In the genomic region with DNA sequence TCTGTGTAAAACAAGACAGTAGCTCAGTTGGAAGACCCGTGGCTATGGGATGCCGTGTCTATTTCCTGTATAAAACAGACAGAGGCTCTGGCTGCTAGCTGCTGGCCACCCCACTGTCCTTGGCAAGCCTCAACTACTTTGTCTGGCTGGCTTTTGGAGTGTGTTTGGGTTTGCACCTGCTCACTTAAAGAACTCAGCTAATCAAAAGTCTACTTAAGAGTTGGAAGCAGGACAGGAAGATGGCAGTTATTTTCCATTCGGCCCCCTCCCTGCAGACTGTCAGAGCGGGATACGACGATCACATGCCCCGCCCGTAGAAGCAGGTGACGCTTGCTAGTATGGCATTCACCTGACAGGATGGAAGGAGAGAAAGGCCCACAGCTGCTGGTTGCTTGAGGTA, we compare ENCODE assay signal across 15 mouse cellular contexts. TPM values are rescaled to one million over a fixed set of nuclear protein-coding genes. Genes with fewer than 3 reads are reported as not detected.
DNase-seq lines count a peak whose midpoint lies in the region; ATAC-seq and TF ChIP-seq lines count a peak whose summit lies in the region.
"Had no signal": no experiment of that assay in that cellular context is flagged by ENCODE, and none has a peak within 500 bp of the region (broad histone marks: within the 10 kb centered on the region; RNA-seq: fewer than 3 reads in every experiment).

No protein-coding gene starts in this region.

- no peaks in the 10 kb centered on the region for H3K27me3 ChIP-seq in kidney, embryonic 15.5 days
- H3K27me3 ChIP-seq: limb, embryonic 13.5 days; midbrain, embryonic 12.5 days; neural tube, embryonic 13.5 days had no signal

- peaks cover 40% of the 10 kb centered on the region for H3K4me1 ChIP-seq in kidney, embryonic 15.5 days
- H3K4me1 ChIP-seq: midbrain, embryonic 12.5 days had no signal

- H3K4me2 ChIP-seq in kidney, embryonic 15.5 days, result no peak overlapping the region
- H3K4me2 ChIP-seq: limb, embryonic 13.5 days; lung, embryonic 14.5 days; midbrain, embryonic 12.5 days; neural tube, embryonic 13.5 days had no signal

- H3K9me3 ChIP-seq in kidney, embryonic 15.5 days (replicated peaks), result no peaks in the 10 kb centered on the region
- H3K9me3 ChIP-seq: limb, embryonic 13.5 days; midbrain, embryonic 12.5 days; neural tube, embryonic 13.5 days had no signal

- no peaks in the 10 kb centered on the region for H3K36me3 ChIP-seq in kidney, embryonic 15.5 days
- H3K36me3 ChIP-seq: limb, embryonic 13.5 days; midbrain, embryonic 12.5 days; neural tube, embryonic 13.5 days had no signal

- H3K9ac ChIP-seq in kidney, embryonic 15.5 days, result no peak overlapping the region
- H3K9ac ChIP-seq: limb, embryonic 13.5 days; lung, embryonic 14.5 days; midbrain, embryonic 12.5 days; neural tube, embryonic 13.5 days had no signal

- DNase-seq in heart, adult 18-20 months, result peak; percentile 75 to 77
- DNase-seq in heart, postnatal 14 days, result no peak
- no peak for DNase-seq in kidney, adult 18-20 months
- DNase-seq in brain, embryonic 14.5 days (ENCODE audit: low read depth), result peak; percentile 60
- DNase-seq in heart, postnatal 36 days, result peak; percentile 29 to 54
- DNase-seq in embryo, embryonic 11 days, result no peak
- DNase-seq: adrenal gland, postnatal 14 days; kidney, postnatal 10 days; retina, postnatal 1 day had no signal

- TF ChIP-seq CTCF in brain, embryonic 14.5 days (IDR thresholded peaks at IDR 0.05; ENCODE audit: borderline replicate concordance, extremely low read depth, insufficient read depth, insufficient read length), result no peak

- ATAC-seq in kidney, embryonic 15.5 days (replicated peaks; ENCODE audit: low FRiP score), result no peak
- ATAC-seq: inflammation-experienced regulatory T-cells, adult 6 months had no signal

- 0 out of 2 replicates have a peak overlapping the region, but pooled peaks have one; percentile 1 for H3K27ac ChIP-seq in kidney, embryonic 15.5 days
- H3K27ac ChIP-seq: limb, embryonic 13.5 days; midbrain, embryonic 12.5 days; neural tube, embryonic 13.5 days had no signal

- intact Hi-C loops in heart, postnatal 14 days (cut with DNase I), result no loop called here
- intact Hi-C loops in heart, postnatal 36 days (cut with DNase I), result loop anchor here (5.0 kb wide), 1 partner anchor 42 kb away; no protein-coding TSS in a partner anchor

- no peak for TF ChIP-seq POLR2A in brain, embryonic 14.5 days (IDR thresholded peaks at IDR 0.05; ENCODE audit: borderline replicate concordance, extremely low read depth, insufficient read depth, insufficient read length, poor library complexity, severe bottlenecking)

- H3K4me3 ChIP-seq in kidney, embryonic 15.5 days (replicated peaks), result no peak overlapping the region
- H3K4me3 ChIP-seq: limb, embryonic 13.5 days; midbrain, embryonic 12.5 days; neural tube, embryonic 13.5 days had no signal

- WGBS in kidney, embryonic 15.5 days, result 76% methylated on average over 9 of the region's 9 CpGs

RNA-seq across cellular contexts. Expression of gene Lifr, which starts 54.5 kb away (rescaled TPM):
- 10 to 100 TPM; 49.9 to 61.3 TPM for total RNA-seq in heart, adult 18-20 months (2021)
- total RNA-seq in heart, postnatal 14 days (2021), result 10 to 100 TPM; 57.6 to 63.2 TPM
- 20.3 and 22.3 TPM in 2 replicates for polyA plus RNA-seq in kidney, embryonic 15.5 days (2015; fragmentation: Nextera tagmentation; extraction: Ambion mirVana)
- 3.1 and 11.8 TPM in 2 replicates for polyA plus RNA-seq in brain, embryonic 14.5 days (2012; rRNA removed)
- 10 to 100 TPM; 57.7 to 60.9 TPM for total RNA-seq in heart, postnatal 36 days (2021)

Comparison
In these comparisons a context has a peak if more than half of its experiments do, and no peak if none do; other contexts are left out.
1. DNase-seq: peak in heart, adult 18-20 months (2 of 2), brain, embryonic 14.5 days (single experiment) and heart, postnatal 36 days (2 of 2); none in heart, postnatal 14 days (0 of 2), kidney, adult 18-20 months (single experiment) and embryo, embryonic 11 days (single experiment).